Mouse (Mus musculus): ENCODE data around the gene Sgk1. TPM values are rescaled to one million over a fixed set of nuclear protein-coding genes. Genes with fewer than 3 reads are reported as not detected.

The Sgk1 gene
- polyA plus RNA-seq, 1 experiment from 2014 or later, result 44.4 TPM

DNA sequence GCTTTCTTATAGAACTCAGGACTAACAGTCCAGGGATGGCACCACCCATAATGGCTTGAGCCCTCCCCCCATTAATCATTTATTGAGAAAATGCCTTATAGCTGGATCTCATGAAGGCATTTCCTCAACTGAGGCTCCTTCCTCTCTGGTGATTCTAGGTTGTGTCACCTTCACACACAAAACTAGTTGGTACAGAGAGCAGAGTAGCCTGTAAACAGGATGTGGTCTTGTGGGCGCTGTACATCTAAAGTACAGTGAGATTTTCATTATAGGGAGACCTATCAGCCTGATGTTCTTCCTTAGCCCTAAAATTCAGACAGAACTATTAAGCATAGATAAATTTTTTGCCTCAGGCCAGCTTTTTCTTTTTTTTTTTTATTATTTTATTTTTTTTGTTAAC is 23.6 kb downstream of the Sgk1 start:
- Histone ChIP-seq H3K36me3 (ENCODE audit: control insufficient read depth, insufficient read depth, low read length) (no peaks in the 10 kb centered on the region), H3K9me3 (ENCODE audit: control insufficient read depth, low read length) (no peaks in the 10 kb centered on the region), H3K4me3 (ENCODE audit: low read length) (no peak overlapping the region), H3K4me2 (ENCODE audit: low read length) (no peak overlapping the region), H3K4me1 (ENCODE audit: control insufficient read depth, insufficient read depth, low read depth, low read length) (no peaks in the 10 kb centered on the region), H3K27ac (ENCODE audit: low read depth, low read length) (no peak overlapping the region), H3K27me3 (replicated peaks; ENCODE audit: control insufficient read depth, insufficient read depth, low read length) (no peaks in the 10 kb centered on the region), H3K9ac (ENCODE audit: low read depth, low read length) (no peak overlapping the region)
- 92% methylated on average over 1 of the region's 1 CpGs for WGBS
- ATAC-seq, result no peak

DNA sequence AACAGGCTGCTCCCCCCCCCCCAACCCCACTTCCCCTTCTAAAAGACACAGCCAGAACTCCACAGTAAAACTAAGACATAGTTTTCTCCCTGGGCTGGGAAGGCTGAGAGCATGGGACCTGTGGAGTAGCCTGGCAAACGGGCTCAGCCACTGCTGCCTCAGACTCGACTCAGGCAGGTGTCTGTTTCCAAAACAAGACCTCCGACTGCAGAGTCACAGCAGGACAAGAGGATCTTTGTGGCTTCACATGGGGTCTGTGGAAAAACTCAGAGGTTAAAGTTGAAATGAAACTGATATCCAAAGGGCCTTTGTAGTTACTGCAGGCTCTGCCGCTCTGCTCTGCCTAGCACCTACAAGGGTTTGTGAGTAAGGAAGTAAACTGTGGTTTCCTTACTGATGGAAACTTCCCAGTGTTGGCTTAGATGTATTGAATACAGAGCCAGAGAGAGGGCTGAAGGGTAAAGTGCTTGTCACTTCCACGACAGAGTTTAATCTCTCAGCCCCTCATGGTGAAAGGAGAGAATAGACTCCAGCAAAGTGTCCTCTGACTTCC is 25.0 kb downstream of the Sgk1 start:
- Histone ChIP-seq H3K9ac (ENCODE audit: low read depth, low read length) (no peak overlapping the region), H3K36me3 (ENCODE audit: control insufficient read depth, insufficient read depth, low read length) (no peaks in the 10 kb centered on the region), H3K4me1 (ENCODE audit: control insufficient read depth, insufficient read depth, low read depth, low read length) (no peaks in the 10 kb centered on the region), H3K27me3 (replicated peaks; ENCODE audit: control insufficient read depth, insufficient read depth, low read length) (no peaks in the 10 kb centered on the region), H3K27ac (ENCODE audit: low read depth, low read length) (no peak overlapping the region), H3K4me3 (ENCODE audit: low read length) (no peak overlapping the region), H3K9me3 (ENCODE audit: control insufficient read depth, low read length) (no peaks in the 10 kb centered on the region), H3K4me2 (ENCODE audit: low read length) (no peak overlapping the region)
- WGBS, result 14% methylated on average over 5 of the region's 5 CpGs
- no peak for ATAC-seq

GRCm38 (mm10) chr10:21907784-21908183 is 25.8 kb downstream of the Sgk1 start:
- Histone ChIP-seq H3K4me2 (ENCODE audit: low read length) (no peak overlapping the region), H3K36me3 (ENCODE audit: control insufficient read depth, insufficient read depth, low read length) (no peaks in the 10 kb centered on the region), H3K9me3 (ENCODE audit: control insufficient read depth, low read length) (no peaks in the 10 kb centered on the region), H3K9ac (ENCODE audit: low read depth, low read length) (no peak overlapping the region), H3K4me3 (ENCODE audit: low read length) (no peak overlapping the region), H3K27ac (ENCODE audit: low read depth, low read length) (no peak overlapping the region), H3K27me3 (replicated peaks; ENCODE audit: control insufficient read depth, insufficient read depth, low read length) (no peaks in the 10 kb centered on the region), H3K4me1 (ENCODE audit: control insufficient read depth, insufficient read depth, low read depth, low read length) (no peaks in the 10 kb centered on the region)
- 71% methylated on average over 3 of the region's 3 CpGs for WGBS
- ATAC-seq, result no peak

DNA sequence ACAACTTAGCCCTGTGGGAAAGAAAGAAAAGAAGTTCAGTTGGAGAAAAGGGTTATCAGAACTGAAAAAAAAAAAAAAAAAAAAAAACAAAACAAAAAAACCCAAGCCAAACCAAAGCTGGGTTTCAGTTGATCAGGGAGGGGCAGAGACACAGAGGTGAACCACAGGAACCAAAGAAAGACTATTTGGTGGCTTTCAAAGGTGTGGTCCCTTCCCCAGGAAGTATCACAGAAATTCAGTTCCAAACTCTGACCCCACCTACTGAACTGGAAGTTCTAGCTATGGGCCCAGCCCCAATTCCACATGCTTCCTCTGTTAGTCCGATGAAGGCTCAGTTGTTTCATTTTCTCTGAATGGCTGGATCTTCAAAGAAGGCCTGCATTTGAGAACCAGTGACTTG is 26.7 kb downstream of the Sgk1 start:
- Histone ChIP-seq H3K27me3 (replicated peaks; ENCODE audit: control insufficient read depth, insufficient read depth, low read length) (no peaks in the 10 kb centered on the region), H3K27ac (ENCODE audit: low read depth, low read length) (no peak overlapping the region), H3K4me1 (ENCODE audit: control insufficient read depth, insufficient read depth, low read depth, low read length) (no peaks in the 10 kb centered on the region), H3K36me3 (ENCODE audit: control insufficient read depth, insufficient read depth, low read length) (no peaks in the 10 kb centered on the region), H3K9ac (ENCODE audit: low read depth, low read length) (no peak overlapping the region), H3K4me2 (ENCODE audit: low read length) (no peak overlapping the region), H3K4me3 (ENCODE audit: low read length) (no peak overlapping the region), H3K9me3 (ENCODE audit: control insufficient read depth, low read length) (no peaks in the 10 kb centered on the region)
- no peak for ATAC-seq
- 95% methylated on average over 1 of the region's 1 CpGs for WGBS

- Histone ChIP-seq H3K36me3 (ENCODE audit: control insufficient read depth, insufficient read depth, low read length) (no peaks in the 10 kb centered on the region), H3K4me2 (ENCODE audit: low read length) (no peak overlapping the region), H3K27me3 (replicated peaks; ENCODE audit: control insufficient read depth, insufficient read depth, low read length) (no peaks in the 10 kb centered on the region), H3K9ac (ENCODE audit: low read depth, low read length) (no peak overlapping the region), H3K9me3 (ENCODE audit: control insufficient read depth, low read length) (no peaks in the 10 kb centered on the region), H3K4me3 (ENCODE audit: low read length) (no peak overlapping the region), H3K27ac (ENCODE audit: low read depth, low read length) (no peak overlapping the region), H3K4me1 (ENCODE audit: control insufficient read depth, insufficient read depth, low read depth, low read length) (no peaks in the 10 kb centered on the region)
- 89% methylated on average over 9 of the region's 9 CpGs for WGBS
- no peak for ATAC-seq
These were observed 28.4 kb downstream of the Sgk1 start for GRCm38 (mm10) chr10:21910334-21910733.

DNA sequence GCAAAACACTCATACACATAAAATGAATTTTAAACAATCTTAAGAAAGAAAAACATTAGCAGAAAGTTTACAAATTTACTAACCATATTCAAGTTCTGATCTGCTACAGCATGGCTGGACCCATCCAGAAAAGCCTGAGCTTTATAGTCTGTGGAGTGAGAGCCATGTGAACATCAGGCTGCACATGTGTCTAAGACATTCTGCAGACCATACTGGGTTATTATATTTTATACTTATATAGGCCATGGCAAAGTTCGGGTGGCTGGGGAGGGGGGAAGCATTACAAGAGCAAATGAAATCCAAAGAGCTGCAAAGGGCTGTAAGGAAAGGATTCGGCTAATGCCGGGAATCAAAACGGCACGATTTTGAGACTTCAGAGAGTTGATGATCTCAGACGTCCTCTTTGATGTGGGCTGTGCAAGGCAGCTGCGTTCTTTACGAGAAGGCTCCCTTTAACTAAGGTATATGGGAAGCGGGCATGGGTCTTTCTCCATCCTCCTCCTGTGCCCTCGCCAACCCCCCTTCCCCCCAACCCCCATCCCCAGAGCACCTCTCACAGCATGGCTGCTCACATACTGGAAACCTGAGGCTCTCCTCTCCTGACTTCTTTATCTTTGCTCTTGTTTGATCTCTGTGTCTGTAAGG is 29.4 kb downstream of the Sgk1 start:
- Histone ChIP-seq H3K36me3 (ENCODE audit: control insufficient read depth, insufficient read depth, low read length) (no peaks in the 10 kb centered on the region), H3K27ac (ENCODE audit: low read depth, low read length) (no peak overlapping the region), H3K9ac (ENCODE audit: low read depth, low read length) (no peak overlapping the region), H3K4me2 (ENCODE audit: low read length) (no peak overlapping the region), H3K4me1 (ENCODE audit: control insufficient read depth, insufficient read depth, low read depth, low read length) (no peaks in the 10 kb centered on the region), H3K4me3 (ENCODE audit: low read length) (no peak overlapping the region), H3K9me3 (ENCODE audit: control insufficient read depth, low read length) (no peaks in the 10 kb centered on the region), H3K27me3 (replicated peaks; ENCODE audit: control insufficient read depth, insufficient read depth, low read length) (no peaks in the 10 kb centered on the region)
- WGBS, result 87% methylated on average over 10 of the region's 10 CpGs
- no peak for ATAC-seq

GRCm38 (mm10) chr10:21914751-21915150 is 32.8 kb downstream of the Sgk1 start:
- ATAC-seq, result no peak; the same call in 1 of the 2 replicates
- 13% methylated on average over 1 of the region's 1 CpGs for WGBS
- H3K27me3 ChIP-seq (replicated peaks; ENCODE audit: control insufficient read depth, insufficient read depth, low read length), result no peaks in the 10 kb centered on the region
- no peaks in the 10 kb centered on the region for H3K9me3 ChIP-seq (ENCODE audit: control insufficient read depth, low read length)
- H3K27ac ChIP-seq (ENCODE audit: low read depth, low read length), result no peak overlapping the region
- no peak overlapping the region for H3K9ac ChIP-seq (ENCODE audit: low read depth, low read length)
- H3K4me1 ChIP-seq (ENCODE audit: control insufficient read depth, insufficient read depth, low read depth, low read length), result no peaks in the 10 kb centered on the region
- no peaks in the 10 kb centered on the region for H3K36me3 ChIP-seq (ENCODE audit: control insufficient read depth, insufficient read depth, low read length)
- no peak overlapping the region for H3K4me3 ChIP-seq (ENCODE audit: low read length)
- H3K4me2 ChIP-seq (ENCODE audit: low read length), result no peak overlapping the region

- H3K4me1 ChIP-seq (ENCODE audit: control insufficient read depth, insufficient read depth, low read depth, low read length), result no peaks in the 10 kb centered on the region
- H3K4me2 ChIP-seq (ENCODE audit: low read length), result no peak overlapping the region
- no peaks in the 10 kb centered on the region for H3K9me3 ChIP-seq (ENCODE audit: control insufficient read depth, low read length)
- H3K4me3 ChIP-seq (ENCODE audit: low read length), result no peak overlapping the region
- no peak overlapping the region for H3K9ac ChIP-seq (ENCODE audit: low read depth, low read length)
- ATAC-seq, result no peak
- WGBS, result 82% methylated on average over 11 of the region's 11 CpGs
- H3K36me3 ChIP-seq (ENCODE audit: control insufficient read depth, insufficient read depth, low read length), result no peaks in the 10 kb centered on the region
- H3K27me3 ChIP-seq (replicated peaks; ENCODE audit: control insufficient read depth, insufficient read depth, low read length), result no peaks in the 10 kb centered on the region
- H3K27ac ChIP-seq (ENCODE audit: low read depth, low read length), result no peak overlapping the region
These were observed 34.5 kb downstream of the Sgk1 start for GRCm38 (mm10) chr10:21916301-21917071.

GRCm38 (mm10) chr10:21918016-21918749 is 36.2 kb downstream of the Sgk1 start:
- 79% methylated on average over 6 of the region's 6 CpGs for WGBS
- Histone ChIP-seq H3K27me3 (replicated peaks; ENCODE audit: control insufficient read depth, insufficient read depth, low read length) (no peaks in the 10 kb centered on the region), H3K9ac (ENCODE audit: low read depth, low read length) (no peak overlapping the region), H3K27ac (ENCODE audit: low read depth, low read length) (no peak overlapping the region), H3K36me3 (ENCODE audit: control insufficient read depth, insufficient read depth, low read length) (no peaks in the 10 kb centered on the region), H3K4me1 (ENCODE audit: control insufficient read depth, insufficient read depth, low read depth, low read length) (peaks cover 7% of the 10 kb centered on the region), H3K4me3 (ENCODE audit: low read length) (no peak overlapping the region), H3K9me3 (ENCODE audit: control insufficient read depth, low read length) (no peaks in the 10 kb centered on the region), H3K4me2 (ENCODE audit: low read length) (no peak overlapping the region)
- ATAC-seq, result no peak
